ENCODE assay signal across 8 mouse cellular contexts in genomic region chr16:37584218-37585035, GRCm38 (mm10). TPM values are rescaled to one million over a fixed set of nuclear protein-coding genes. Genes with fewer than 3 reads are reported as not detected.
DNase-seq lines count a peak whose midpoint lies in the region; ATAC-seq and TF ChIP-seq lines count a peak whose summit lies in the region.

No protein-coding gene starts in this region.

- peak overlapping the region; percentile 80 for H3K27ac ChIP-seq in hindbrain, embryonic 15.5 days (replicated peaks)
- H3K27ac ChIP-seq in left cerebral cortex, adult 2 months = peak overlapping the region; percentile 92

- no peaks in the 10 kb centered on the region for H3K27me3 ChIP-seq in hindbrain, embryonic 15.5 days

- 1% methylated on average over 25 of the region's 25 CpGs for WGBS in hindbrain, embryonic 15.5 days

- no peaks in the 10 kb centered on the region for H3K36me3 ChIP-seq in hindbrain, embryonic 15.5 days

- no peaks in the 10 kb centered on the region for H3K9me3 ChIP-seq in hindbrain, embryonic 15.5 days

- ATAC-seq in hindbrain, embryonic 15.5 days (ENCODE audit: low FRiP score, low read depth) = peak; percentile 80
- no peak for ATAC-seq in erythroblast, adult 5-6 weeks (replicated peaks; ENCODE audit: low FRiP score, poor library complexity, severe bottlenecking)

- peak overlapping the region; percentile 8 for H3K9ac ChIP-seq in hindbrain, embryonic 15.5 days

- peak overlapping the region; percentile 21 for H3K4me3 ChIP-seq in hindbrain, embryonic 15.5 days
- H3K4me3 ChIP-seq in left cerebral cortex, adult 2 months = peak overlapping the region; percentile 11; the same call in 1 of the 2 replicates

- no peak for TF ChIP-seq CTCF in left cerebral cortex, adult 2 months (IDR thresholded peaks at IDR 0.05)

- intact Hi-C loops in left cerebral cortex, adult 2 months (cut with DNase I) = loop anchor here (2.0 kb wide), 1 partner anchor 46 kb away; the partner anchor contains the start of genes Gtf2e1 and Rabl3

- DNase-seq in adrenal gland, adult 18-20 months (ENCODE audit: low spot score in 2 of 2) = peak; percentile 26 to 28
- DNase-seq in cerebellum, adult 9-11 months = peak; percentile 64
- peak; percentile 59 to 62 for DNase-seq in frontal cortex, postnatal 36 days (ENCODE audit: low spot score in 2 of 2)
- DNase-seq in left cerebral cortex, adult 2 months (ENCODE audit: extremely low spot score in 1 of 2, low spot score in 2 of 2) = peak; percentile 48 to 59
- peak; percentile 76 for DNase-seq in mesoderm, embryonic 11.5 days (ENCODE audit: low read depth, low spot score)
- peak; percentile 51 for DNase-seq in right cerebral cortex, postnatal 4 days

- peak overlapping the region; percentile 48 for H3K4me2 ChIP-seq in hindbrain, embryonic 15.5 days

- peaks cover 25% of the 10 kb centered on the region for H3K4me1 ChIP-seq in hindbrain, embryonic 15.5 days (replicated peaks)

RNA-seq across cellular contexts. Expression of gene Hgd, which starts 4.5 kb away (rescaled TPM):
- under 1 TPM in 1 of 2 experiments, not detected in 1; 0.63 TPM for total RNA-seq in adrenal gland, adult 18-20 months (2021)
- polyA plus RNA-seq in hindbrain, embryonic 15.5 days (2015; fragmentation: Nextera tagmentation; extraction: Ambion mirVana) = 0.10 and 0.19 TPM in 2 replicates
- total RNA-seq in left cerebral cortex, adult 2 months (2021) = under 1 TPM in 1 of 2 experiments, not detected in 1; 0.54 TPM
- total RNA-seq in erythroblast, adult 5-6 weeks (2015; ENCODE audit: low replicate concordance) = not detected in 2 replicates
- not detected in 2 replicates for total RNA-seq in erythroblast, adult 5-6 weeks (2017; ENCODE audit: low replicate concordance)

RNA-seq across cellular contexts. Expression of gene Rabl3, which starts 44.7 kb away (rescaled TPM):
- total RNA-seq in adrenal gland, adult 18-20 months (2021) = 1 to 10 TPM; 6.7 to 8.0 TPM
- polyA plus RNA-seq in hindbrain, embryonic 15.5 days (2015; fragmentation: Nextera tagmentation; extraction: Ambion mirVana) = 16.2 and 16.4 TPM in 2 replicates
- 10 to 100 TPM in 1 of 2 experiments, 1 to 10 TPM in 1; 7.3 to 10.5 TPM for total RNA-seq in left cerebral cortex, adult 2 months (2021)
- 4.4 and 5.4 TPM in 2 replicates for total RNA-seq in erythroblast, adult 5-6 weeks (2015; ENCODE audit: low replicate concordance)
- total RNA-seq in erythroblast, adult 5-6 weeks (2017; ENCODE audit: low replicate concordance) = 1.5 and 2.0 TPM in 2 replicates

RNA-seq across cellular contexts. Expression of gene Gtf2e1, which starts 44.8 kb away (rescaled TPM):
- 10 to 100 TPM; 13.2 to 14.8 TPM for total RNA-seq in adrenal gland, adult 18-20 months (2021)
- polyA plus RNA-seq in hindbrain, embryonic 15.5 days (2015; fragmentation: Nextera tagmentation; extraction: Ambion mirVana) = 28.1 and 28.7 TPM in 2 replicates
- total RNA-seq in left cerebral cortex, adult 2 months (2021) = 10 to 100 TPM; 13.7 to 15.4 TPM
- 3.1 and 6.1 TPM in 2 replicates for total RNA-seq in erythroblast, adult 5-6 weeks (2015; ENCODE audit: low replicate concordance)
- total RNA-seq in erythroblast, adult 5-6 weeks (2017; ENCODE audit: low replicate concordance) = 2.8 and 3.8 TPM in 2 replicates
